Mouse (Mus musculus) spleen, adult 12 weeks (tissue): ENCODE measurements around the gene Fgf10.

Experiments
- DNase-seq: peaks from one replicate; pipeline ENCODE4 v3.0.0; 2022; ENCODE audit warnings: low spot score

Fgf10 gene

GRCm38 (mm10) chr13:118669491-118669890 is at the start of gene Fgf10:
Gene Fgf10, plus strand, starts transcription at chr13:118669791.
- DNase-seq = no peak

GRCm38 (mm10) chr13:118629661-118630428 is 39.7 kb upstream of the Fgf10 start:
- DNase-seq = no peak

- no peak for DNase-seq
Measured at GRCm38 (mm10) chr13:118631500-118631899, 38.1 kb upstream of the Fgf10 start.

GRCm38 (mm10) chr13:118636047-118636446 is 33.5 kb upstream of the Fgf10 start:
- DNase-seq = no peak

- no peak for DNase-seq
Measured at GRCm38 (mm10) chr13:118642585-118642984, 27.0 kb upstream of the Fgf10 start.

- no peak for DNase-seq
Measured at GRCm38 (mm10) chr13:118643138-118643537, 26.5 kb upstream of the Fgf10 start.

- DNase-seq = no peak
Measured at GRCm38 (mm10) chr13:118656991-118657390, 12.6 kb upstream of the Fgf10 start.

- no peak for DNase-seq
Measured at GRCm38 (mm10) chr13:118658031-118658430, 11.6 kb upstream of the Fgf10 start.

GRCm38 (mm10) chr13:118658608-118659326 is 10.8 kb upstream of the Fgf10 start:
- DNase-seq = no peak

- DNase-seq = no peak
Measured at GRCm38 (mm10) chr13:118661664-118662063, 7.9 kb upstream of the Fgf10 start.

- DNase-seq = no peak
Measured at GRCm38 (mm10) chr13:118664901-118665300, 4.7 kb upstream of the Fgf10 start.

GRCm38 (mm10) chr13:118679228-118679627 is 9.6 kb downstream of the Fgf10 start:
- no peak for DNase-seq

- no peak for DNase-seq
Measured at GRCm38 (mm10) chr13:118693049-118693448, 23.5 kb downstream of the Fgf10 start.

GRCm38 (mm10) chr13:118695103-118695502 is 25.5 kb downstream of the Fgf10 start:
- DNase-seq = no peak

- no peak for DNase-seq
Measured at GRCm38 (mm10) chr13:118703727-118704126, 34.1 kb downstream of the Fgf10 start.

- DNase-seq = no peak
Measured at GRCm38 (mm10) chr13:118705716-118706115, 36.1 kb downstream of the Fgf10 start.

- DNase-seq = no peak
Measured at GRCm38 (mm10) chr13:118709912-118710311, 40.3 kb downstream of the Fgf10 start.

GRCm38 (mm10) chr13:118713626-118714150 is 44.1 kb downstream of the Fgf10 start:
- DNase-seq = no peak

GRCm38 (mm10) chr13:118714284-118715065 is 44.9 kb downstream of the Fgf10 start:
- DNase-seq = no peak

- no peak for DNase-seq
Measured at GRCm38 (mm10) chr13:118715066-118716018, 45.8 kb downstream of the Fgf10 start.

GRCm38 (mm10) chr13:118716265-118716664 is 46.7 kb downstream of the Fgf10 start:
- DNase-seq = no peak
